Mouse (Mus musculus) kidney, adult 2 months (tissue): ENCODE measurements around the gene 4930519P11Rik.

ENCODE experiments used
- CTCF ChIP-seq: fragments of 200-500 bp; conservative IDR thresholded peaks from 2 replicates; pipeline ENCODE4 v1.5.1; 2011; ENCODE audit warnings: low read depth, mild to moderate bottlenecking, control low read depth, low read length, moderate library complexity, mixed read lengths; ENCODE audit not compliant: insufficient read depth, insufficient read length
- POLR2A ChIP-seq: fragments of 200-500 bp; IDR thresholded peaks from one replicate; pipeline ENCODE4 v1.6.1; 2011; ENCODE audit warnings: low read depth, low read length, control low read depth

GRCm38 (mm10) chr2:154632203-154632780 lies 19.1 kb upstream of the 4930519P11Rik start:
- TF ChIP-seq CTCF = no peak
- TF ChIP-seq POLR2A = no peak
